Mouse (Mus musculus): ENCODE measurements around the gene Eif3b. TPM values are rescaled to one million over a fixed set of nuclear protein-coding genes. Genes with fewer than 3 reads are reported as not detected.
"Not testable (repeated sequence)": the region's sequence is repeated elsewhere in the genome, so short reads cannot be mapped to it uniquely, and the experiment has no call there.

Gene Eif3b
- total RNA-seq, 2 experiments from 2014 or later, result 79.7 to 80.3 TPM

DNA sequence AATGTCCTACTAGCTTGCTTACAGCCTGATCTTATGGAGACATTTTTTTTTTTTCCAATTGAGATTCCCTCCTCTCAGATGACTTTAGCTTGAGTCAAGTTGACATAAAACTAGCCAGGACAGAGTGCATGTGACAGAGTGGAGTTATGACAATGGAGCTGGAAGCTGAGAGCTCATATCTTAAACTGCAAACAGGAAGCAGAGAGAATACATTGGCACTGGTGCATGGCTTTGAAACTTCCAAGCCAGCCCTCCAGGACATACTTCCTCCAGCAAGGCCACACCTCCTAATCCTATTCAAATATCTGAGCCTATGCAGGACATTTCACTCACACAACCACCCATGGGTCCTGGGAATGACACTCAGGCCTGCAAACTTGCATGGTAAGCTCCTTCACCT is 35.4 kb downstream of the Eif3b start:
- intact Hi-C loops (cut with DNase I), result no loop called here
- H3K27ac ChIP-seq, result no peak overlapping the region
- DNase-seq, result no peak
- H3K4me3 ChIP-seq, result no peak overlapping the region
- TF ChIP-seq CTCF (IDR thresholded peaks at IDR 0.05), result no peak

- Histone ChIP-seq H3K27ac (no peak overlapping the region), H3K4me3 (no peak overlapping the region)
- no peak for DNase-seq
- no peak for TF ChIP-seq CTCF (IDR thresholded peaks at IDR 0.05)
- intact Hi-C loops (cut with DNase I), result no loop called here
These were observed 36.3 kb downstream of the Eif3b start for GRCm38 (mm10) chr5:140455466-140455865.

- Histone ChIP-seq H3K4me3 (no peak overlapping the region), H3K27ac (no peak overlapping the region)
- DNase-seq, result no peak
- no peak for TF ChIP-seq CTCF (IDR thresholded peaks at IDR 0.05)
- intact Hi-C loops (cut with DNase I), result no loop called here
These were observed 42.3 kb downstream of the Eif3b start for GRCm38 (mm10) chr5:140461476-140461875.

GRCm38 (mm10) chr5:140463151-140463550 is 44.0 kb downstream of the Eif3b start:
- H3K27ac ChIP-seq; H3K4me3 ChIP-seq; intact Hi-C loops (cut with DNase I); DNase-seq: not testable (repeated sequence)

- Histone ChIP-seq H3K4me3 (no peak overlapping the region), H3K27ac (no peak overlapping the region)
- no peak for DNase-seq
- no peak for TF ChIP-seq CTCF (IDR thresholded peaks at IDR 0.05)
- intact Hi-C loops (cut with DNase I), result no loop called here
These were observed 45.8 kb downstream of the Eif3b start for GRCm38 (mm10) chr5:140464943-140465342.

DNA sequence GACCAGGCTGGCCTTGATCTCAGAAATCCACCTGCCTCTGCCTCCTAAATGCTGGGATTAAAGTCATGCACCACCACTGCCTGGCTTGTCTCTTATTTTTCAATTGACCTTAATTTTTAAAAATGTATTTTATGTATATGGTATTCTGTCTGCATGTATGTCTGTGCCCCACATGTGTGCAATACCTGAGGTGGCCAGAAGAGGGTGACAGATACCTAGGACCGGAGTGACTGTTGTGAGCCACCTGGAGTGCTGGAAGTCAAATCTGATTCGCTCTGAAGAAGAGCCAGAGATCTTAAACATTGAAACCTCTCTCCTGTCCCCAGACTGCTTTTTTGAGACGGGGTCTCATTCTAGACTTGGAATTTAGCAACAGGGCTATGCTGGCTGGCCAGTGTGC is 53.2 kb downstream of the Eif3b start:
- TF ChIP-seq CTCF (IDR thresholded peaks at IDR 0.05), result peak; percentile 24; the same call in 1 of the 2 replicates
- Histone ChIP-seq H3K27ac (no peak overlapping the region), H3K4me3 (no peak overlapping the region)
- intact Hi-C loops (cut with DNase I), result no loop called here
- no peak for DNase-seq

DNA sequence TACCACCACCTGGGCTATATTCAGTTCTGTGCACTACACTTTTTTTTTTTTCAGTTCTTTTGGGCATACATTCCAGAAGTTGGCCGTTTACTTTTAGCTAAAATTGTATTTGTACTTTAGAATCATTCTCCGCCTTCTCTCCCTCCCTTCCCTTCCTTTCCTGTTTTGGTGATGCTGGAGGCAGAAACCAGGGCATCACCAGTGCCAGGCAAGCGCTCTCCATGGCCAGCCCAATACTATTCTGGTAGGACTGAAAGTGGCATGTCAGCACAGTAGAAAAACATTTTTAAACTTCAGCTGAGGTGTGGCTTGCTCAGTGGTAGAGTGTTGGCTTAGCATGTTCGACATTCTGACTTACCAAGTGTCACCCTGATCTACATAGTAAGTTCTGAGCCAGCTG is 62.3 kb downstream of the Eif3b start:
- Histone ChIP-seq H3K27ac (0 out of 2 replicates have a peak overlapping the region, but pooled peaks have one; percentile 5), H3K4me3 (no peak overlapping the region)
- intact Hi-C loops (cut with DNase I), result no loop called here
- DNase-seq, result no peak
- no peak for TF ChIP-seq CTCF (IDR thresholded peaks at IDR 0.05)

GRCm38 (mm10) chr5:140491142-140491541 is 72.0 kb downstream of the Eif3b start:
- intact Hi-C loops (cut with DNase I), result no loop called here
- TF ChIP-seq CTCF (IDR thresholded peaks at IDR 0.05), result no peak

GRCm38 (mm10) chr5:140492684-140493233 is 73.6 kb downstream of the Eif3b start:
- DNase-seq, result no peak
- Histone ChIP-seq H3K27ac (no peak overlapping the region), H3K4me3 (no peak overlapping the region)
- intact Hi-C loops (cut with DNase I), result no loop called here
- TF ChIP-seq CTCF (IDR thresholded peaks at IDR 0.05), result no peak

More at GRCm38 (mm10) chr5:140491142-140491541, 72.0 kb downstream of the Eif3b start:
- DNase-seq, result no peak
- Histone ChIP-seq H3K27ac (no peak overlapping the region), H3K4me3 (no peak overlapping the region)

Small RNA genes within 50 kb of the gene (microRNA-seq; reads per million reads assigned to microRNA genes)
- gene Mir7038, result not detected

Other genes starting within 250 kb of the Eif3b start
- gene Mad1l1, start 97.8 kb upstream of the Eif3b start, total RNA-seq (2021), result 1 to 10 TPM; 7.2 to 9.0 TPM
- gene Nudt1, start 97.7 kb upstream of the Eif3b start, total RNA-seq (2021), result 1 to 10 TPM; 4.9 to 8.2 TPM
- gene Mrm2, start 87.4 kb upstream of the Eif3b start, total RNA-seq (2021), result 1 to 10 TPM; 6.0 to 9.0 TPM
- gene Snx8, start 30.1 kb upstream of the Eif3b start, total RNA-seq (2021), result 1 to 10 TPM; 8.0 to 9.5 TPM
- gene Gm4869, start 26.3 kb downstream of the Eif3b start, total RNA-seq (2021), result not detected
- 1 to 10 TPM; 4.3 to 7.4 TPM for gene Chst12, start 86.2 kb downstream of the Eif3b start, total RNA-seq (2021)
- gene Grifin, start 145.7 kb downstream of the Eif3b start, total RNA-seq (2021), result not detected
- 1 to 10 TPM; 3.2 to 6.1 TPM for gene Lfng, start 188.0 kb downstream of the Eif3b start, total RNA-seq (2021)
- gene Ttyh3, start 229.7 kb downstream of the Eif3b start, total RNA-seq (2021), result 1 to 10 TPM; 4.0 to 4.4 TPM

All from gastrocnemius, adult 2 months (tissue).